Mouse (Mus musculus): ENCODE data around the gene Gm11639.
A peak's percentile ranks its signal among the peaks of the same experiment; 100 is the strongest.
"Not testable (repeated sequence)": the region's sequence is repeated elsewhere in the genome, so short reads cannot be mapped to it uniquely, and the experiment has no call there.

Gm11639 gene

GRCm38 (mm10) chr11:105120551-105121061, 435.1 kb downstream of the Gm11639 start:
- no peak for DNase-seq

DNA sequence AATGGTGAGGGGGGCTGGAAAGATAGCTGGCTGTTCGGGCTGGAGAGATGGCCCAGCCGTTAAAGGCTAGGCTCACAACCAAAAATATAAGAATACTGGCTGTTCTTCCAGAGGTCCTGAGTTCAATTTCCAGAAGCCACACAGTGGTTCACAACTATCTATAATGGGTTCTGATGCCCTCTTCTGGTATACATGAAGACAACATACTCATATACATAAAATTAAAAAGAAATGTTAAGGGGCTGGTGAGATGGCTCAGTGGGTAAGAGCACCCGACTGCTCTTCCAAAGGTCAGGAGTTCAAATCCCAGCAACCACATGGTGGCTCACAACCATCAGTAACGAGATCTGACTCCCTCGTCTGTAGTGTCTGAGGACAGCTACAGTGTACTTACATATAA, 436.3 kb downstream of the Gm11639 start:
- not testable (repeated sequence) for DNase-seq

GRCm38 (mm10) chr11:105123986-105124385, 438.5 kb downstream of the Gm11639 start:
- DNase-seq: peak; percentile 60 to 62

GRCm38 (mm10) chr11:105125735-105126519, 440.4 kb downstream of the Gm11639 start, which contains the start of gene Mettl2:
Mettl2 (plus strand) TSS chr11:105126425.
- peak; percentile 84 to 88 for DNase-seq

DNA sequence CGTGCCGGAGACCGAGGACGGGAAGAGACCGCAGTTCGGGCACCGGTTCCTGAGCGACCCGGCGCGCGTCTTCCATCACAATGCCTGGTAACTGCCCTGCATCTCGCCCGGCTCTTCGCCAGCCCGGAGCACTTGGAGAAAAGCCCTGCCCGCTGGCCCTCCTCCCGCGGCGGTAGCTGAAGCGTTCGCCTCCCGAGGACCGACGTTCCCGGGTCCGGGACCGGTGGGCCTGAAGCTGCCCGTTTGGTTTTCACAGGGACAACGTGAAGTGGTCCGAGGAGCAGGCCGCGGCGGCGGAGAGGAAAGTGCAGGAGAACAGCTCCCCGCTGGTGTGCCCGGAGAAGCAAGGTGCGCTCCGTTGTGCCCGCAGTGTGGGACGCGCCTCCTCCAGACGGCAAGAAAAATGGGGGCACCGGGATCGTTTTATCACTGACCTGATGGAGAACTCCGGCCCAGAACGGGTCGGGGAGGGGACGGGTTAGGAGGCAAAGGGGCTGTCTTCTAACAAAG, 441.1 kb downstream of the Gm11639 start:
- DNase-seq: no peak

DNA sequence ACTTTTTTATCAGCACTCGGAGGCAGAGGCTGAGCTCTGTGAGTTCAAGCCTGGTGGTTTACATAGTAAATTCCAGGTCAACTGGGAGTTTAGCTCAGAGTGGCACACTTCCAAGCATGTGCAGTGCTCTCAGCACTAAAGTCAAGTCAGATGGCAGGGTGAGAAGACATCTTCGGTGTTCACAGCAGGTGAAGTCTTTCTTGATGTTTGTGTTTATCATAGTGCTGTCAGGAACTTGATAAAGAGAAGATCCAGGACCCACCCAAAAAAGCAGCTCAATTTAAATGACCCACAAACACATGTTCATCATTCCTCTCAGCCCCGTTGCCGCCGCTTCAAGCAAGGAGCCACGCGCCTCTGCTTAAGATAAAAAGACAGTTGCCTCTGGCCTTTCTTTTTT, 450.2 kb downstream of the Gm11639 start:
- DNase-seq: no peak

- DNase-seq: not testable (repeated sequence)
Measured at GRCm38 (mm10) chr11:105137255-105137654, 451.7 kb downstream of the Gm11639 start.

DNA sequence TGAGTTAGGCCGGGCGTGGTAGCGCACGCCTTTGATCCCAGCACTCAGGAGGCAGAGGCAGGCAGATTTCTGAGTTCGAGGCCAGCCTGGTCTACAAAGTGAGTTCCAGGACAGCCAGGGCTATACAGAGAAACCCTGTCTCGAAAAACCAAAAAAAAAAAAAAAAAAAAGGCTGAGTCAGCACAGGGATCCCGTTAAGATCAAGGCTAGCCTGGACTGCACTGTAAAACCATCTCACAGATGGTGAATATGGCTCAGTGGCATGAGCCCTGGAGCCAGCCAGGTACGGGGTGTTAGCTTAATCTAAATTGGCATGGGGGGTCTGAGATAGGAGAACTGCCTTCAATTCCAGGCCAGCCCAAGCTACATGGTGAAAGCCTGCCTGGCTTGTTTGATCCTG, 455.0 kb downstream of the Gm11639 start:
- DNase-seq: not testable (repeated sequence)

GRCm38 (mm10) chr11:105141115-105141514, 455.6 kb downstream of the Gm11639 start:
- no peak for DNase-seq

- DNase-seq: no peak
Measured at GRCm38 (mm10) chr11:105143564-105143963, 458.1 kb downstream of the Gm11639 start.

GRCm38 (mm10) chr11:105144084-105144483, 458.6 kb downstream of the Gm11639 start:
- no peak for DNase-seq

DNA sequence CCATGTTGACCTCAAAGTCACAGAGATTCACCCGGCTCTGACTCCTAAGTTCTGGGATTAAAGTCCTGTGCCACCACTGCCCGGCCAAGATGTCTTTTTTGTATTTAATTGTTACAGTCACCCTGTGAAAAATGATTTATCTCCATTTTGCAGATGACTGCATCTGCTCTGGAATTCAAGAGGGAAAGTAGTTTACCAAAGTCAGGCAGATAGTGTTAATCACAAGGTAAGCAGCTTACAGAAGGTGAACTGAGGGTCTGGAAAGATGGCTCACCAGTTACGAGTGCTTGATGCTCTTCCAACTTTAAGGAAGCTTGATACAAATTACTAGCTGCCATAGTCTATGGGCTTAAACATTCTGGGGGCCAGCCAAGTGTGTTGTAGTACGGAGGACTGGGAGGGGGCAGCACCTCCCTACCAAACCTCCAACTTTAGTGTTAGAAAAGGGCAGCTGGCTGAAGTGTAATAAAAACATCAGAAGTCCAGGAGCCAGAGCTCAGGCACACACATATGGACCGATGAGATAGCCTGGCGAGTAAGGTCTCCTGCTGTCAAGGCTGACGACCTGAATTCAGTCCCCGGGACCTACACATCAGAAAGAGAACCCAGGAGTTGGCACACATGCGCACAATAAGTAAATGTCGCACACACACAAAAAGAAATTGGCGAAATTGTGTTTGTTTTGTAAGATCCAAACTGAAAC, 459.2 kb downstream of the Gm11639 start:
- DNase-seq: no peak

DNA sequence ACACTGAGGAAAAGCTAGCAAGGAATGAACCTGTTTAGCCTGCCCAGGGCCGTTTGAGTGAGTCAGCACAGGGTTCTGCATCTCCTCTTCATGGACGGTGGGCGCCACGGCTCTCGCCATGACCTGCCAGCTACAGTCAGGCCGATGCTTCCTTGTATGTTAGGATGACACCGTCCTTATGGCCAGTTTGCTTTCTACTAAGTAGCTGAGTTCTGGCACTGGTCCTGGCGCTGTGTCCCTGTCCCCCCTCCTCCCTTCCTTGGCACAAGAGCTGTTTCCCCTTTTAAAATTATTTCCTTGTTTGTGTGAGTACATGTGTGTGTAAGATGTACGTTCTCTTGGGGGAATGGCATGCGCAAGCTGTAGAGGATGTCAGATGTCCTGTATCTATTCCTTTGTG, 459.7 kb downstream of the Gm11639 start:
- no peak for DNase-seq

DNA sequence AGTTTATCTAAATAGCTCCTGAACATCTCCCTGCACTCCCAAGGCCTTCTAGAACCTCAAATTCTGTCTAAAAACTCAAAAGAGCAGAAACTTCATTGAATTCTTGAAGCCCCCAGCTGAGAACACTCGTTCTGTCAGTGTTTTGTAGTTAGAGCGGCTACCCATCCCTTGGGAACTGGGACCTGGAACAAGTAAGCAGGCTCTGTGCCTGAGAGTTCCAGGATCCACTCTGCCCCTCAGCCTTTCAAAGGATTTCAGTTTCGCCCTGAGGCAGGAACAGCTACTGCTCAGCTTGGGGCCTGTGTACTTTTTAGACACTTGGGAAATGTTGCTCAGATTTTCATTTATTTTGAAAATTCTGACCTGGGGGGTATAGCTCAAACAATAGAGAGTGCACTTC, 461.1 kb downstream of the Gm11639 start, which contains the start of gene Gm10842:
Gene Gm10842, plus strand, starts transcription at position 301 of the 400 bp plus-strand sequence.
- DNase-seq: no peak

DNA sequence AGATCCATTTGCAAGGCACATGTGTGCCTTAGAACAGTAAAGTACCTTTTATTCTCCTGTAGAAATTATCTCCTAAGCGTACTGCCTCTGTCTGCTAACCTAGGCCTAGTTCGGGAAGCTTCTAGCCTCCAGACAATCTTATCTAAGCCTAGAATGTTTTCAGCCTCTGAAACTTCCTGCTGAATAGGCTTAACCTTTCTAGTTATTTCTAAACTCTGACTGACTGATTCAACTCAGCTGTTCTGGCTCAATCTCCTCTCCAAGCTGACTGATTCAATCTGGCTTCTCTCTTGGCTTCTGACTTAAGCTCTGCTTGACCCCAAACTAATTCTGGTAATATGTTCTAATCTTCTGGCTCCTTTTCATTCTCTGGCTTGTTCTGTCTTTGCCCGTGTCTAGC, 463.8 kb downstream of the Gm11639 start:
- no peak for DNase-seq

DNA sequence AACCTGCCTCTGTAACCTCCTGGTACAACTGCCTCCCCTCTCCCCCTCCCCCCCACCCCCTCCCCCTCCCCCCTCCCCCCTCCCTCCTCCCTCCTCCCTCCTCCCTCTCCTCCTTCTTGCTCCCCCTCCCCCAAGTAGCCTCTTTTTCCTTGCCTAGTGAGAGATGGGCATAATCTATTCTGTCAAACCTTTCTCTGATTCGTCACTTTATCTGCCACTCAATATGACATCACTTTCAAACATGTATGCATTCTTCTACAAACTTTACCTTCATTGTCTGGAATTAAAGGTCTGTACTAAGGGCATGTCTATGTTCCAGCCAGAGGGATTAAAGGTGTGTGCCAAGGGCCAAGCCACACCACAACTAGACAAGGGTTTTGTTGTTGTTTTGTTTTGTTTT, 464.3 kb downstream of the Gm11639 start:
- DNase-seq: no peak

- DNase-seq: no peak
Measured at GRCm38 (mm10) chr11:105150691-105151090, 465.2 kb downstream of the Gm11639 start.

DNA sequence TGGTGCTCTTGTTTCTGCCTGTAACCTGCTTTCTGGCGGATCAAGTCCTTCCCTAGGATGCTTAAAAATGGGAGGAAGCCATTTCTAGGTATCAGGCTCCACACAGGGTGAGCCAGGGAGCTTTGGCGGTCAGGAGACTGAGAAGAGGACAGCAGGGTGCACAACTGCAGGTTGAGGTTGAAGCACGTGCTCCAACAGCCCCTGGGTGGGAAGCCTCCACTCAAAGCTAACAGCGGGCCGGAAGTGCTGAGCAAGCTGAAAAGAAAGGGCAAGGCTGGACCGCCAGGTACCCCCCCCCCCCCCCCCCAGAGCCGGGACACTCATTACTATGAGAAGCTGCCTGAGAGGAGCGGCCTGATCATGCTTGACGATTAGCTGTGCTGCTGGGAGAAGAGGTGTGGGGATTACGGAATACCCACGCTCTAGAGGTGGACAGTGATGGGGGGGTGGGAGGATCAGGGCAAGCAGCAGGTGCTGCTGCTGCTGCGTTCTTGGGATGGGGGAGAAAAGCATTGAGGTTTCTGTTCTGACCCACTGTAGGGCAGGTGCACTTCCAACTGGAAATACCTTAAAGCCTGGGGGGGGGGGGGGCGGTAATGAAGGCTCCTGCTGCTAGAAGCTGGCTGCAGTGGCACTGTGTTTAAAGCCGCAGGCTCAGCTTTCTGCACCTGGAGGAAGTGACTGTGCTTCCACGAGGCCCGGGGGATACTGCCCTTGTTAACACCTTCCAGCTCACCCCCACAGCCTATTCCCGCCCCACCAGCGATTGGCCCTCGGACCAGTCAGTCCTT, 465.9 kb downstream of the Gm11639 start:
- DNase-seq: no peak

- DNase-seq: no peak
Measured at GRCm38 (mm10) chr11:105152017-105152300, 466.5 kb downstream of the Gm11639 start.

DNA sequence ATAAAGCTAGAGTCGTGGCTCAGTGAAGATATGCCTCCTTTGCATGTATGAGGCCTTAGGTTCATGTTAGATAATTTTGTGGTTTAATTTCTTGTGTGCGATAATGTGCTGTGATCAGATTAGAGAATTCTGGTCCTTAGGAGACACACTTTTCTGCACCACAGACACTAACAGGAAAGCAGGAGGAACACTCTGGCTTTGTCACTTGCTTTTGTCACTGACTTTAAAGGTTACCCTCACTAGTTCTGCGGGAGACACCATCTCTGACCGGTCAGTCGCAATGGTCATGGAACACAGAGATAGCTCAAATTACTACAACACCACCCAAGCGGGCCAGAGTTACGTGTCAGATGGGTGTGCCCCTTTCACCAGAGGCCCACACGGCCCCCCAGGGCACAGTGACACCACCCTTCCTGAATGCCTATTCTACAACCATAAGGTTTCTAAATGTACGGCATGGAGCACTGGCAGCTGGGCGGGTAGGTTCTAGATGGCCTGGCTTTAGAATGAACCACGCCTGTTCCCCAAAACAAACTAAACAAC, 466.9 kb downstream of the Gm11639 start:
- no peak for DNase-seq

- no peak for DNase-seq
Measured at GRCm38 (mm10) chr11:105153068-105153833, 467.7 kb downstream of the Gm11639 start.

DNA sequence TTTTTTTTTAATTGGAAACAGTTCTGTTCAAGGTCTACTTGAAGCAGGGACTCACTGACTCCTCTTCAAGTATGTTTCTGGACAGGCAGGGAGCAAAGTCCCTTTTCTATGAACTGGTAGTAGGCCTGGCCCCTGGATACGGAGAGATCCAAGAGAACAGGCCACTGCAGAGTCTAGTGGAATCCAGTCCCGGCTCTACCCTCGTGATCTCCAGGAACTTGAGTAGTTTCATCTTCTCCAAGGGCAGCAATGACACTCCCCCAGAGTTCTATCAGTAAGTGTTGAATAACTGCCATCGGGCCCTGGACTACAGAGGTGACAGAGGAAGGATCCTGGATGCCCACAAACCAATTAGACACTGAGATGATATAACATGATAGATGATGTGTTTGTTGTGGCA, 470.4 kb downstream of the Gm11639 start:
- DNase-seq: no peak

Data from B cell, adult 2 months (primary cell).